Mouse (Mus musculus): ENCODE results near the gene Tars2.

GRCm38 (mm10) chr3:95760106-95760505 lies at the start of gene Tars2:
- TF ChIP-seq CTCF (IDR thresholded peaks at IDR 0.05; ENCODE audit: extremely low read depth, insufficient read length, insufficient replicate concordance, low read depth, low read length) (no peak), POLR2A (IDR thresholded peaks at IDR 0.05; ENCODE audit: low read depth, low read length) (no peak)
